Comparison of ENCODE assay signal across 15 mouse cellular contexts in genomic region chr1:159773671-159774070, GRCm38 (mm10).
A peak's percentile ranks its signal among the peaks of the same experiment; 100 is the strongest.
DNase-seq lines count a peak whose midpoint lies in the region; ATAC-seq and TF ChIP-seq lines count a peak whose summit lies in the region.
"Had no signal": no experiment of that assay in that cellular context is flagged by ENCODE, and none has a peak within 500 bp of the region (broad histone marks: within the 10 kb centered on the region; RNA-seq: fewer than 3 reads in every experiment).

No protein-coding gene starts in this region.

- no peaks in the 10 kb centered on the region for H3K36me3 ChIP-seq in midbrain, postnatal 0 days (ENCODE audit: insufficient read depth, low read length)
- no peaks in the 10 kb centered on the region for H3K36me3 ChIP-seq in midbrain, embryonic 13.5 days
- H3K36me3 ChIP-seq: intestine, embryonic 15.5 days; liver, embryonic 13.5 days had no signal

- H3K27me3 ChIP-seq in midbrain, postnatal 0 days (ENCODE audit: insufficient read depth, low read length), result no peaks in the 10 kb centered on the region
- no peaks in the 10 kb centered on the region; the same call in 1 of the 2 replicates for H3K27me3 ChIP-seq in midbrain, embryonic 13.5 days
- H3K27me3 ChIP-seq: intestine, embryonic 15.5 days; liver, embryonic 13.5 days had no signal

- H3K9me3 ChIP-seq in midbrain, postnatal 0 days (ENCODE audit: low read length), result no peaks in the 10 kb centered on the region
- no peaks in the 10 kb centered on the region for H3K9me3 ChIP-seq in midbrain, embryonic 13.5 days
- H3K9me3 ChIP-seq: intestine, embryonic 15.5 days; liver, embryonic 13.5 days had no signal

- intact Hi-C loops in left cerebral cortex, postnatal 14 days (cut with DNase I), result no loop called here

- H3K4me2 ChIP-seq in midbrain, postnatal 0 days (ENCODE audit: low read depth, low read length, poor library complexity, severe bottlenecking), result no peak overlapping the region
- no peak overlapping the region for H3K4me2 ChIP-seq in midbrain, embryonic 13.5 days (replicated peaks)
- H3K4me2 ChIP-seq: intestine, embryonic 15.5 days; liver, embryonic 13.5 days had no signal

- H3K9ac ChIP-seq in midbrain, postnatal 0 days (replicated peaks; ENCODE audit: low read length, poor library complexity, severe bottlenecking), result no peak overlapping the region
- H3K9ac ChIP-seq in midbrain, embryonic 13.5 days (replicated peaks), result no peak overlapping the region
- H3K9ac ChIP-seq: intestine, embryonic 15.5 days; liver, embryonic 13.5 days had no signal

- no peak overlapping the region for H3K27ac ChIP-seq in midbrain, postnatal 0 days (ENCODE audit: low read depth, low read length)
- H3K27ac ChIP-seq in midbrain, embryonic 13.5 days, result no peak overlapping the region
- H3K27ac ChIP-seq: intestine, embryonic 15.5 days; liver, embryonic 13.5 days had no signal

- no peak overlapping the region for H3K4me3 ChIP-seq in midbrain, postnatal 0 days (ENCODE audit: low read depth, low read length)
- no peak overlapping the region for H3K4me3 ChIP-seq in midbrain, embryonic 13.5 days (replicated peaks)
- H3K4me3 ChIP-seq: intestine, embryonic 15.5 days; liver, embryonic 13.5 days; myocyte had no signal

- no peaks in the 10 kb centered on the region for H3K4me1 ChIP-seq in midbrain, postnatal 0 days (ENCODE audit: insufficient read depth, low read length)
- H3K4me1 ChIP-seq in midbrain, embryonic 13.5 days (replicated peaks), result peaks cover 23% of the 10 kb centered on the region
- H3K4me1 ChIP-seq: intestine, embryonic 15.5 days; liver, embryonic 13.5 days had no signal

- 71% methylated on average over 12 of the region's 12 CpGs for WGBS in midbrain, postnatal 0 days
- 81% methylated on average over 12 of the region's 12 CpGs for WGBS in midbrain, embryonic 13.5 days

- no peak for TF ChIP-seq CTCF in midbrain, postnatal 0 days (IDR thresholded peaks at IDR 0.05)

- no peak for ATAC-seq in midbrain, postnatal 0 days (ENCODE audit: low FRiP score)
- no peak for ATAC-seq in midbrain, embryonic 13.5 days
- ATAC-seq in cerebellum, adult (ENCODE audit: insufficient number of reproducible peaks, low FRiP score, low TSS enrichment), result no peak
- ATAC-seq: intestine, embryonic 15.5 days had no signal

- peak; percentile 64 to 75 for DNase-seq in cerebellum, postnatal 10 days
- DNase-seq in cerebellum, adult 8-10 months, result no peak
- DNase-seq in midbrain, postnatal 0 days (ENCODE audit: low spot score), result peak; percentile 48
- DNase-seq in left cerebral cortex, postnatal 14 days (ENCODE audit: low spot score in 2 of 2), result peak; percentile 60 to 78
- peak; percentile 73 for DNase-seq in telencephalon, adult 2 months (ENCODE audit: low read depth, low spot score)
- no peak for DNase-seq in heart, adult 11 months
- DNase-seq: adrenal gland, adult 8-10 months; gastrocnemius, postnatal 36 days; kidney, postnatal 36 days; liver, embryonic 13.5 days; lung, postnatal 4 days had no signal

Comparison
In these comparisons a context has a peak if more than half of its experiments do, and no peak if none do; other contexts are left out.
1. DNase-seq: peak in cerebellum, postnatal 10 days (2 of 2), midbrain, postnatal 0 days (single experiment), left cerebral cortex, postnatal 14 days (2 of 2) and telencephalon, adult 2 months (single experiment); none in cerebellum, adult 8-10 months (single experiment) and heart, adult 11 months (single experiment).